Mouse (Mus musculus): ENCODE data around the gene Gm26897. TPM values are rescaled to one million over a fixed set of nuclear protein-coding genes. Genes with fewer than 3 reads are reported as not detected.

Gene Gm26897
- total and polyA plus RNA-seq, 3 experiments: not detected

- H3K36me3 ChIP-seq (ENCODE audit: control insufficient read depth, insufficient read depth, low read length): no peaks in the 10 kb centered on the region
- no peaks in the 10 kb centered on the region for H3K27me3 ChIP-seq (ENCODE audit: control insufficient read depth, insufficient read depth, low read length)
- no peaks in the 10 kb centered on the region for H3K79me2 ChIP-seq (replicated peaks; ENCODE audit: control insufficient read depth, insufficient read depth, low read length)
- H3K4me3 ChIP-seq: no peak overlapping the region
- no peak overlapping the region for H3K27ac ChIP-seq
- no peak for TF ChIP-seq EP300 (IDR thresholded peaks at IDR 0.05; ENCODE audit: insufficient read depth, low read depth, low read length)
- no peak for TF ChIP-seq POLR2A (IDR thresholded peaks at IDR 0.05; ENCODE audit: insufficient read depth, low read depth, low read length)
- no peak for TF ChIP-seq CTCF (IDR thresholded peaks at IDR 0.05)
- WGBS: 84% methylated on average over 15 of the region's 15 CpGs
- H3K4me1 ChIP-seq (ENCODE audit: control insufficient read depth, insufficient read depth, low read length): peaks cover 3% of the 10 kb centered on the region; the same call in 1 of the 2 replicates
- no peak for DNase-seq
- H3K9ac ChIP-seq (ENCODE audit: low read depth, low read length): no peak overlapping the region
- intact Hi-C loops (cut with DNase I): no loop called here
These were observed 32.1 kb downstream of the Gm26897 start for GRCm38 (mm10) chr5:111765671-111766290.

- DNase-seq: no peak
- whole genome bisulfite sequencing: 74% methylated on average over 4 of the region's 4 CpGs
- Histone ChIP-seq H3K36me3 (ENCODE audit: control insufficient read depth, insufficient read depth, low read length) (no peaks in the 10 kb centered on the region), H3K79me2 (replicated peaks; ENCODE audit: control insufficient read depth, insufficient read depth, low read length) (no peaks in the 10 kb centered on the region), H3K9ac (ENCODE audit: low read depth, low read length) (no peak overlapping the region), H3K4me3 (no peak overlapping the region), H3K27ac (no peak overlapping the region), H3K27me3 (ENCODE audit: control insufficient read depth, insufficient read depth, low read length) (no peaks in the 10 kb centered on the region), H3K4me1 (ENCODE audit: control insufficient read depth, insufficient read depth, low read length) (peaks cover 1% of the 10 kb centered on the region; the same call in 1 of the 2 replicates)
- intact Hi-C loops (cut with DNase I): no loop called here
- TF ChIP-seq CTCF (IDR thresholded peaks at IDR 0.05) (no peak), POLR2A (IDR thresholded peaks at IDR 0.05; ENCODE audit: insufficient read depth, low read depth, low read length) (no peak), EP300 (IDR thresholded peaks at IDR 0.05; ENCODE audit: insufficient read depth, low read depth, low read length) (no peak)
These were observed 33.0 kb downstream of the Gm26897 start for GRCm38 (mm10) chr5:111766696-111767095.

- Histone ChIP-seq H3K36me3 (ENCODE audit: control insufficient read depth, insufficient read depth, low read length) (no peaks in the 10 kb centered on the region), H3K4me1 (ENCODE audit: control insufficient read depth, insufficient read depth, low read length) (peaks cover 1% of the 10 kb centered on the region), H3K9ac (ENCODE audit: low read depth, low read length) (0 out of 2 replicates have a peak overlapping the region, but pooled peaks have one; percentile 12), H3K79me2 (replicated peaks; ENCODE audit: control insufficient read depth, insufficient read depth, low read length) (no peaks in the 10 kb centered on the region), H3K4me3 (no peak overlapping the region), H3K27ac (peak overlapping the region; percentile 28), H3K27me3 (ENCODE audit: control insufficient read depth, insufficient read depth, low read length) (no peaks in the 10 kb centered on the region)
- intact Hi-C loops (cut with DNase I): no loop called here
- WGBS: 34% methylated on average over 15 of the region's 15 CpGs
- no peak for TF ChIP-seq EP300 (IDR thresholded peaks at IDR 0.05; ENCODE audit: insufficient read depth, low read depth, low read length)
- no peak for TF ChIP-seq POLR2A (IDR thresholded peaks at IDR 0.05; ENCODE audit: insufficient read depth, low read depth, low read length)
- peak; percentile 58 to 72 for DNase-seq
These were observed 36.5 kb downstream of the Gm26897 start for GRCm38 (mm10) chr5:111770266-111770665.

DNA sequence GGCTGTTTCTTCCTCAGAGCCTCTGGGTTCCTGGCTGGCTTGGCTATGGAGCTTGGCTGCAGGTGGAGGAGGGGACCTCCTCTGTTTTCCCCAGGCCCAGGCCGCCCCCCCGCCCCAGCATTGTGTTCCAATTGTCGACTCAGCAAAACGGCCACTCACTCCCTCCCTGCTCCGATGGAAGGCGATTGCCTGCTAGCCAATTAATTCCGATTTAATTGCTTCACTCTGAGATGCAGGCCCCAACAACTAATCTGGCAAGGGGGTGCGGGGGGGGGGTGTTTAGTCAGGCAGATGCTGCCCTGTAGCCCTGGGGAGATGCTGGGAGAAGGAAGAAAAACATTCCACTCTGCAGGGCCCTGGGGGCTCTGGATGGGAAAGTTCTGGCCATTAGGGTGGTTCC is 38.4 kb downstream of the Gm26897 start:
- Histone ChIP-seq H3K27ac (no peak overlapping the region), H3K4me1 (ENCODE audit: control insufficient read depth, insufficient read depth, low read length) (peaks cover 1% of the 10 kb centered on the region), H3K36me3 (ENCODE audit: control insufficient read depth, insufficient read depth, low read length) (no peaks in the 10 kb centered on the region), H3K9ac (ENCODE audit: low read depth, low read length) (no peak overlapping the region), H3K4me3 (no peak overlapping the region), H3K27me3 (ENCODE audit: control insufficient read depth, insufficient read depth, low read length) (no peaks in the 10 kb centered on the region), H3K79me2 (replicated peaks; ENCODE audit: control insufficient read depth, insufficient read depth, low read length) (no peaks in the 10 kb centered on the region)
- no peak for DNase-seq
- intact Hi-C loops (cut with DNase I): no loop called here
- WGBS: 45% methylated on average over 8 of the region's 8 CpGs
- TF ChIP-seq EP300 (IDR thresholded peaks at IDR 0.05; ENCODE audit: insufficient read depth, low read depth, low read length) (no peak), POLR2A (IDR thresholded peaks at IDR 0.05; ENCODE audit: insufficient read depth, low read depth, low read length) (no peak), CTCF (IDR thresholded peaks at IDR 0.05) (no peak)

DNA sequence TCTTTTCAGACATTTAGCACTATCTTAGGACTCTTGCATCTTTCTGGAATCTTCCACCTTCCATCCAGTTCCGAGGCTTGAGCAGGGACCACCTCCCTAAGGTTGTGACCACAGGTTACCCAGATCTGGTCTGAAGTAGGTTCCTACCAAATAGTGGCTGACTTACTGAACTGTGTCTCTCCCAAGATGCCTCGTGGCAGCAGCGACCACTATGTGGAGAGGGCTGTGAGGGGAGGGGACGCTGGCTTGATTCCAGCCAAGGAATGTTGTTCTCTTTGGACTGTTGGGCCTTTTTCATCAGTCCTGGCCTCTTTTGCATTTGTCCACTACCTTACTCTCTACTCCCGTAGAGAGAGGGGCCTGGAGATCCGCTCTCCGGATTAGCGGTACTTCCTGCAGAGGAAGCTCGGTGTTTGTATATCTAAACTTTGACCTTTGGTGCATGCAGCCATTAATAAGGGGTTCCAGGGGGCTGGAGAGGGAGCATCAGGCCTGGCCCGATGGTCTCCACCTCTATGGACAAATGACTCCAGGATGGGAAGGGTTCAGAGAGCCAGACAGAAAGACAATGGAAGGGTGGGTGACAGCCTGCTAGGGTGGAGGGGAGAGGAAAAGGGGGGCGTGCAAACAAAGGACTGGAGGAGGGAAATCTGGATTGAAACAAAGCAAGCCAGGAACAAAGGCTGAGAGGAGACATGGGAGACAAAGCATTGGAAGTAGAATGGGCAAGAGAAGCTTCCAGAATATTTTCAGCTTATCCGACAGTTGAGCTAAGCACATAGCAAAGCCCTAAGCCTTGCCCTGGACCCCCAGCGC is 39.1 kb downstream of the Gm26897 start:
- H3K27ac ChIP-seq: no peak overlapping the region
- WGBS: 49% methylated on average over 13 of the region's 13 CpGs
- no peak for DNase-seq

DNA sequence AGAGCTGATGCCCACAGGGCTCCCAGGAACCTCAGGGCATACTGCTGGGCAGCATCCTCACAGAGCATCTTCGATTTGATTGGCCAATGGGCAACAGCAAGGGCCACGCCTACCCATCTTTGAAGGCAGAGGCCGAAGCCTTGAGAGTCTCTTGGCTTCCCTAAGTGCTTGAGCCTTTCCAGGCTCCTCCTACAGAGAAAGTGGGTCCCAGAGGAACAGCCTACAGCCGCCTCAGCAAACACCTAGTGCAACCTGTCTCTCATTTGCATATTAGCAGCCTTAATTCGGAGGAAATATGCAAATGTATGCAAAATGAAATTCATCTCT is 39.6 kb downstream of the Gm26897 start:
- Histone ChIP-seq H3K27ac (no peak overlapping the region), H3K36me3 (ENCODE audit: control insufficient read depth, insufficient read depth, low read length) (no peaks in the 10 kb centered on the region), H3K4me3 (no peak overlapping the region), H3K9ac (ENCODE audit: low read depth, low read length) (no peak overlapping the region), H3K79me2 (replicated peaks; ENCODE audit: control insufficient read depth, insufficient read depth, low read length) (no peaks in the 10 kb centered on the region), H3K27me3 (ENCODE audit: control insufficient read depth, insufficient read depth, low read length) (no peaks in the 10 kb centered on the region), H3K4me1 (ENCODE audit: control insufficient read depth, insufficient read depth, low read length) (peaks cover 1% of the 10 kb centered on the region)
- TF ChIP-seq POLR2A (IDR thresholded peaks at IDR 0.05; ENCODE audit: insufficient read depth, low read depth, low read length): no peak
- intact Hi-C loops (cut with DNase I): no loop called here
- DNase-seq: no peak
- 71% methylated on average over 5 of the region's 5 CpGs for WGBS

More for the DNA sequence above, 39.1 kb downstream of the Gm26897 start:
- H3K4me3 ChIP-seq: no peak overlapping the region
- peaks cover 1% of the 10 kb centered on the region for H3K4me1 ChIP-seq (ENCODE audit: control insufficient read depth, insufficient read depth, low read length)
- H3K79me2 ChIP-seq (replicated peaks; ENCODE audit: control insufficient read depth, insufficient read depth, low read length): no peaks in the 10 kb centered on the region
- TF ChIP-seq EP300 (IDR thresholded peaks at IDR 0.05; ENCODE audit: insufficient read depth, low read depth, low read length): no peak
- TF ChIP-seq CTCF (IDR thresholded peaks at IDR 0.05): no peak
- no peak for TF ChIP-seq POLR2A (IDR thresholded peaks at IDR 0.05; ENCODE audit: insufficient read depth, low read depth, low read length)
- no peaks in the 10 kb centered on the region for H3K36me3 ChIP-seq (ENCODE audit: control insufficient read depth, insufficient read depth, low read length)
- no peak overlapping the region for H3K9ac ChIP-seq (ENCODE audit: low read depth, low read length)
- intact Hi-C loops (cut with DNase I): no loop called here
- H3K27me3 ChIP-seq (ENCODE audit: control insufficient read depth, insufficient read depth, low read length): no peaks in the 10 kb centered on the region
